Mouse (Mus musculus): ENCODE measurements around the gene Gfod1.

The Gfod1 gene

GRCm38 (mm10) chr13:43263646-43264045, 40.3 kb downstream of the Gfod1 start:
- DNase-seq (ENCODE audit: low spot score in 2 of 2): no peak

- peak; percentile 71 to 83 for DNase-seq (ENCODE audit: low spot score in 2 of 2)
Measured at GRCm38 (mm10) chr13:43262114-43262739, 41.7 kb downstream of the Gfod1 start.

GRCm38 (mm10) chr13:43261287-43261686, 42.7 kb downstream of the Gfod1 start:
- DNase-seq (ENCODE audit: low spot score in 2 of 2): no peak

- DNase-seq (ENCODE audit: low spot score in 2 of 2): no peak
Measured at GRCm38 (mm10) chr13:43260731-43261130, 43.2 kb downstream of the Gfod1 start.

GRCm38 (mm10) chr13:43256447-43256846, 47.5 kb downstream of the Gfod1 start:
- DNase-seq (ENCODE audit: low spot score in 2 of 2): no peak

GRCm38 (mm10) chr13:43253526-43253925, 50.4 kb downstream of the Gfod1 start:
- DNase-seq (ENCODE audit: low spot score in 2 of 2): no peak

- no peak for DNase-seq (ENCODE audit: low spot score in 2 of 2)
Measured at GRCm38 (mm10) chr13:43252105-43252790, 51.7 kb downstream of the Gfod1 start.

- DNase-seq (ENCODE audit: low spot score in 2 of 2): no peak
Measured at GRCm38 (mm10) chr13:43251391-43251790, 52.6 kb downstream of the Gfod1 start.

- no peak for DNase-seq (ENCODE audit: low spot score in 2 of 2)
Measured at GRCm38 (mm10) chr13:43250653-43251052, 53.3 kb downstream of the Gfod1 start.

- no peak for DNase-seq (ENCODE audit: low spot score in 2 of 2)
Measured at GRCm38 (mm10) chr13:43250106-43250505, 53.9 kb downstream of the Gfod1 start.

GRCm38 (mm10) chr13:43248381-43248780, 55.6 kb downstream of the Gfod1 start:
- no peak for DNase-seq (ENCODE audit: low spot score in 2 of 2)

GRCm38 (mm10) chr13:43246876-43247275, 57.1 kb downstream of the Gfod1 start:
- DNase-seq (ENCODE audit: low spot score in 2 of 2): no peak

- DNase-seq (ENCODE audit: low spot score in 2 of 2): no peak
Measured at GRCm38 (mm10) chr13:43243793-43244192, 60.2 kb downstream of the Gfod1 start.

GRCm38 (mm10) chr13:43243240-43243639, 60.7 kb downstream of the Gfod1 start:
- DNase-seq (ENCODE audit: low spot score in 2 of 2): no peak

GRCm38 (mm10) chr13:43241750-43242149, 62.2 kb downstream of the Gfod1 start:
- DNase-seq (ENCODE audit: low spot score in 2 of 2): no peak

GRCm38 (mm10) chr13:43241069-43241468, 62.9 kb downstream of the Gfod1 start:
- DNase-seq (ENCODE audit: low spot score in 2 of 2): peak; percentile 67 to 69

- DNase-seq (ENCODE audit: low spot score in 2 of 2): peak in 1 of 2 experiments; percentile 62
Measured at GRCm38 (mm10) chr13:43239790-43240216, 64.2 kb downstream of the Gfod1 start.

- DNase-seq (ENCODE audit: low spot score in 2 of 2): no peak
Measured at GRCm38 (mm10) chr13:43236630-43237029, 67.3 kb downstream of the Gfod1 start.

- DNase-seq (ENCODE audit: low spot score in 2 of 2): no peak
Measured at GRCm38 (mm10) chr13:43235982-43236381, 68.0 kb downstream of the Gfod1 start.

- no peak for DNase-seq (ENCODE audit: low spot score in 2 of 2)
Measured at GRCm38 (mm10) chr13:43235586-43235910, 68.4 kb downstream of the Gfod1 start.

- DNase-seq (ENCODE audit: low spot score in 2 of 2): no peak
Measured at GRCm38 (mm10) chr13:43234869-43235585, 68.9 kb downstream of the Gfod1 start.

- no peak for DNase-seq (ENCODE audit: low spot score in 2 of 2)
Measured at GRCm38 (mm10) chr13:43233331-43233730, 70.6 kb downstream of the Gfod1 start.

Data from right cerebral cortex, postnatal 10 days (tissue).